Mouse (Mus musculus) lung, postnatal 36 days (tissue): Measurements from ENCODE around the gene Pafah1b1.

Experiments
- DNase-seq: peaks from one replicate; pipeline ENCODE4 v3.0.0; 2022; ENCODE audit warnings: mixed read lengths

Gene Pafah1b1

DNA sequence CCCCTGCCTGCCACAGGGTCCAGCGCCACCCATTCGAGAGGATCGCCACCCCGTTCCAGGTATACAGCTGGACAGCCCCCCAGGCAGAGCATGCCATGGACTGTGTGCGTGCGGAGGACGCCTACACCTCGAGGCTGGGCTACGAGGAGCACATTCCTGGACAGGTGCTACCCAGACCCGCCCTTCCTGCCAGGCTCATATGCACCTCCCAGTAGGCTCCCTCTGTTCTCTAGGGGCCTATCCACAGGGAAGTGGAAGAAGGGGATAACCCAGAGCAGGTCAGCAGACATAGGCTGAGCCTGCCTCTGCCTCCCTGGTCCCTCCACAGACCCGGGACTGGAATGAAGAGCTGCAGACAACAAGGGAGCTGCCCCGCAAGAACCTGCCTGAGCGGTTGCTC is 64.1 kb downstream of the Pafah1b1 start:
- DNase-seq = no peak

DNA sequence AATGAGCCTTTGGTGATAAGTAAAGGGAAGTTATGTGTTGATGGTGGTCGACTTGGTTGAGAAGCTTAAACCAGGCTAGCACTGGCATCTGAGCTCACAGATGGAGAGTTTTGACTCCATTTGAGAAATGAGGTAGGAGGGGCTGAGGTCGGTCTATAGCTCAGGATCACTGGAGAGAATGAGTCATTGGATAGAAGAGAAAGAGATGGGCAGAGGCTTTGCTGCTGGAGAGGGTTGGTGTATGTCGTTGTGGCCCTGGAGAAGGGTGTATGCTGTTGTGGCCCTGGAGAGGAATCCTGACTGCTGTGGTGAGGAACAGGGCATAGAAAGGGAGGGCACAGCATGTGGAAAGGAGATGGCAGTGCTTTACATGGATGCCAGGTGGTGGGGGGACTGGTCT is 68.5 kb downstream of the Pafah1b1 start:
- no peak for DNase-seq

DNA sequence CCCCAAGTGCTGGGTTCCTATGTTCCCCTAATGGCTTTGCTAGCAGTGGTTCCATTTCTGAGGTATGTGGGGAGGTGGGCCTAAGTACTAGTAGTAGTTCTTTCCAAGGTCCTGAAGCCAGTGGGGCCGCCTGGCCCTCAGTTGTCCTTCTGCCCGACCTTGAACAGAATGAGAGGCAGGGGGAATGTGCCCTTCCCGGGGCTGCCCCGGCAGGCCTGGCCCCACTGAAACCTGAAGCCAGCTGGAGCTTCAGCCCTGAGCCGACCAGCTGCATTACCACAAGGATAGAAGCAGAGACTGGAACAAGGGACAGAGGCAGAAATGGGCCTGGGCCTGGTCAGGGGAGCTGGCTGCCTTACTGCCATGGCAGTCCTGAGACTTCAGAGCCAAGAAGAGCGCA is 71.1 kb downstream of the Pafah1b1 start:
- DNase-seq = no peak

DNA sequence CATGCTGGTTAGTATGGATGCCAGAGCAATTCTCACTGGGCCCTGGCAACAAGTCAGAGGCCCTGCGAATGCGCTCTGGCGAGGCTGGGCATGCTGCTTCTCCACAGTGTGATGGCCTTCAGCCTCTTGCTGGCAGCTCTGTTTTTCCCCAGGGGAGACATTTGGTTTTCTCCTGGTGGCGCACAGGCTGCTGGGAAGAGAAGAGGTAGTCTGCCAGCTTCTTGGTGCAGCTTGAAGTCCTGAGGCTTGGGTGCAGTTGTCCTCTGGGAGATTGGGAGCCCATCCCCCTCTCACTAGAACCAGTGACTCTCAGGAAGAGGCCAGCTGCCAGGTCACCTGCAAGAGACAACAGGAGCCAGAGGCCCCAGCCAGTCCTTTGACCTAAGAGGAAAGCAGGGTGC is 71.7 kb downstream of the Pafah1b1 start:
- DNase-seq = peak; percentile 47

DNA sequence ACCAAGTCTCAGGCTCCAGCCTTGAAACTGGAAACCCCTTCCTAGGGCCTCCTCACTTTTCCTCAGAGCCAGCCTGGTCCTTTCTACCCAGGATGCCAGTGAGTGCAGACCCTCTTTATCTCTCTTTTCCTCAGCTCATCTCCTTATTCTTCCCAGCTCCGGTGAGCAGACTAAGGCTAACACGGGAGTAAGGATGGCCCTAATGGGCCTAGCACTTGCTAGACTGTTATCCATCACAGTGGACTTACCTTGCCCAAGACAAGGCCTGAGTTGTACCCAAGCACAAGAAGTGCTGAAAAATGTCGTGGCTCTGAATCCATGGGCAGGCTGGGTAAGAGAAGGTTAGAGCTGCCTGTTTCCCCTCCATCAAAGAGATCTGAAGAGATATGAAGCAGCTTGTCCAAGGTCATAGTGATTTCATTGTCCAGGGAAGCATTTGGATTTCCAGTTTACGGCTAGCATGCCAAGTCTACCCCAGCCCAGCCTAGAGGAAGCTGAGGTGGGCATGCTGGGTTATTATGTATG is 73.8 kb downstream of the Pafah1b1 start:
- no peak for DNase-seq

DNA sequence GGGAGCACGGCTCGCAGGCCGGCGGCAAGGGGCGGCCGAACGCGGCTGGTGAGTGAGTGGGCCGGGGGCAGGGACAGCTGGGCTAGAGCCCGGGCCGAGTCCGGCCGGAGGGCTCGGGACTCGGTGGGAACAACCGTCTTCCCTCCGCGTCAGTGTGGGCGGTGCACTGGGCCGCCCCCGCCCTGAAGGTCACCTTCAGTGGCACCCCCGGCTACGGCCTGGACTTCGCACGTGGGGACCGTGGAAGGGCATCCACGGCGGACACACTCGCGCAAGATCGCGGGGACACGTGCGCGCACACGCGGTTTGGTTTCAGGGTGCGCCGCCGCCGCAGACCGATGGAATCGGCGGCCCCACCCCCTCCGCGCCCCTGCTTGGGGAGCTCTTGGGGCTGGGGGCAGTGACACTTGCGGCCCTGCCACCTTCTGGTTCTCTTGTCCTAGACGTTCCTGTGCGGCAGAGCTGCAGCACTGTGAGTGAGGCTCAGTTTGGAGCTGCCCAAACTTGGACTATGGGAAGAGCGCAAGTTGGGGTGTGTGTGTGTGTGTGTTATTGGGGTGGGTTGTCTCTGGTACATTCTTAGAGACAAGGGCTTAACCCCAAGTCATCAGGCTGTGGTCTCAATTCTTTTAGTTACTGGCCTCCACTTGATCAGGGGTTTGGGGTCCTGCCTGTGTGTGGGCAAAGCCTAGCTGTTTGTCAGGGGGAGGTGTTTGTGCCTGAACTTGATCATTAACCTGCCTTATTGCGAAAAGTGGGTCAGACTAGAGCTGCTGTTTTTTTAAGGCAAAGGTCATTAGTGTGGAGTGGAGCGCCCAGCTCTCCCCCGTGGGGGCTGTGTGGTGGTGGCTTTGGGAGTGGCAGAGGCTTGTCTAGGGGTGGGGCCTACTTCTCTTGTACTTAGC is 74.6 kb downstream of the Pafah1b1 start:
- DNase-seq = peak; percentile 62

DNA sequence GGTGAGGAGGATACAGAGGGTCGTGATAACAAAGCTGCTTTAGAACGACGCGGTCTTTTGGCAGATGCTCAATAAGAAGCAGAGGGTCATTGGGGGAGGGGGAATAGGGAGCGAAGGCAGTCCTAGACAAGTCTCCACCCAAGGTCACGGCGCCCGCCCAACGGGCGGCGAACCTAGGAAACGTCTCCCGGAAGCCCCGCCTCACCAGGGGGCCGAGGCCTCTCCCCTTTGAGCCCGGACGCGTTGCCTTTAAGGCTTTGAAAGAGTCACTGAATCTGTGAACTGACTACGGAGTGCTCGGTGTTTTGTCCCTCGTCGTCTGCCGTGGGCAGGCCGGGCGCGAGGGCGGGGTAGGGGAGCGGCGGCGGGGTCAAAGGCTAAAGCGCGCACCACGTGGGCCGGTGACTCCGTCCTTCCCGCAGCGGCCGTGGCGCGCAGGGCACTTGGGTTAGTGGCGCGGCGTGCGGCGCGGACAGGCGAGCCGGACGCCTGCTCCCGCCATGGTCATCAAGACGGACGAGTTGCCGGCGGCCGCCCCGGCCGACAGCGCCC is 75.3 kb downstream of the Pafah1b1 start, which contains the start of gene Cluh:
Gene Cluh, plus strand, starts transcription at position 401 of the 552 bp plus-strand sequence.
- DNase-seq = peak; percentile 98

DNA sequence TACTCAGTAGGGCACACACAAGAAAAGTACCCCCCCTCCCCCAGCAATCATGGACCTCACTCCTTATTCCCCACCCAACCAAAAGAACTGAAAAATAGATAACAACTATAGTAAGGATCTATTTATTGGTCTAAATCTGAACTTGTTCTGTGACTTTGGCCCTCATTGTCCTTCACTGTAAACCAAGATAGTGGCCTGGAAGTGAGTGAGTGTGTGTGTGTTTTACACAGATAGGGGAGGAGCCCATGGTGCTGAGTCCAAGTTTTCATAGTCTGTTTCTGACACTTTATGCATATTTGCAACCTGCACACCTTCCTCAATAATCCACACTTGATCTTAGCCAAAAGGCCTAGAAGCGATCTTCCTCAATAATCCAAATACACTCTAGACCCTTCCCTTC is 75.8 kb downstream of the Pafah1b1 start:
- DNase-seq = no peak

DNA sequence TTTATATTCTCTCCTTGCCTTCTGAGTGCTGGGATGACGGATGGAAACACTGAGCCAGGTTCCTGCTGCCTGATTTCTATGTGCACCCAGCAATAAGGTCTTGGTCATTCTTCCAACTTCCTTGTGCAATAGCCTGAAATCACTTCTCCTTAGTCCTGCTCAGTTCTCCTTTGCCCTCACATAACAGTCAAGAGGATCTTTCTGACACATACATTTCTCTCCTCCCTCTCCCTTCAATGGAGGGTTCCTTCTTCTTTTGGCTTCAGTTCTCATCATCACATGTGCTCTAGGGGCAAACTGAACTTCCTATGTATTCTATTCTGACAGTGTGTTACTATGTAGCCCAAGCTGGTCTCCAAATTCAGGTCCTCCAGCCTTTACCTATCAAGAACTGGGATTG is 76.5 kb downstream of the Pafah1b1 start:
- peak; percentile 53 for DNase-seq

DNA sequence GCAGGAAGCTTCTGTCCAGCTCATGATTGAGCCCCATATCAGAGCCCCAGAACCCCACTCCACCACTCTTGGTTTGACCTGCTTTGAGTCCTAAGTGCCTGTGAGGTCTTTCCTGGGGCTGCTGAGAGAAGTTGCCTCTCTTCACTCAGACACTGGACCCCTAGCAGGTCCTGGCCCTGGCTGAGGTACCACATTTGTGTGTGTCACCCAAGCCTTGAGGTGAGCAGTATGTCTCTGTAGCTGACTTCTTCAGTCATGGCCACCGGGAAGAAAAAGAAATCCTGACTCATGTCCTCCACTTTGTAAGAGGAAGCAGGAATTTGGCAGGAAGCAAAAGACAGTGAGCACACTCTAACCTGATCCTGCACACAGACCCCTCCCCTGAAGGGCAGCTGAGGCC is 84.8 kb downstream of the Pafah1b1 start:
- DNase-seq = peak; percentile 16

DNA sequence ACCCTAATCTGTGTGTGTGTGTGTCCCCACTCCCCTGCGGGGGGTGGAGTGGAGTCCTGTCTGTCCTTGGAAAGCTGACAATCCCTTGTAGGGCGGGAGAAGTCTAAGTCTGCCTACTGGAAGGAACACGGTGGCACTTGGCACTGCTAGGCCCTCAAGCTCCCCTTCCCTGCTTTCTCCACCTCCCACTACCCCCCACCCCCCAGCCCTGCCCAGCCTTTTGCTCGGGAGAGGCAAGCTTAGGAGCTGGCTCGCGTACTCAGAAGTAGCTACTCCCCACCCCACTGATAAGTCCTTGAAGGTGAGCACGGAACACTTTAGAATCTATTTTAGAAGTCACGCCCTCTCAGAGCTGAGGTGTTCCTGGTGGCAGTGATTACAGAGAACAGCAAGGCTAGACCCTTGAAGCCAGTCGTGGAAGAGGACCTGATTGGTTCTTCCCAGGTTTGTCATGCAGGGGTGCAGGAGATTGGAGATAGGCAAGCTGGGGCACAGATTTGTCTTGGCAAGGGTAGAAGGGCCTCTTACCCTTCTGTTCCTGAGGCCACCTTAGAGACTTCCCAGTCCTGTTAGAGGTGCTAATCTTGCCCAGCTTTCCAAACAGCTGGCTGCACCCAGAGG is 85.6 kb downstream of the Pafah1b1 start:
- DNase-seq = peak; percentile 74

DNA sequence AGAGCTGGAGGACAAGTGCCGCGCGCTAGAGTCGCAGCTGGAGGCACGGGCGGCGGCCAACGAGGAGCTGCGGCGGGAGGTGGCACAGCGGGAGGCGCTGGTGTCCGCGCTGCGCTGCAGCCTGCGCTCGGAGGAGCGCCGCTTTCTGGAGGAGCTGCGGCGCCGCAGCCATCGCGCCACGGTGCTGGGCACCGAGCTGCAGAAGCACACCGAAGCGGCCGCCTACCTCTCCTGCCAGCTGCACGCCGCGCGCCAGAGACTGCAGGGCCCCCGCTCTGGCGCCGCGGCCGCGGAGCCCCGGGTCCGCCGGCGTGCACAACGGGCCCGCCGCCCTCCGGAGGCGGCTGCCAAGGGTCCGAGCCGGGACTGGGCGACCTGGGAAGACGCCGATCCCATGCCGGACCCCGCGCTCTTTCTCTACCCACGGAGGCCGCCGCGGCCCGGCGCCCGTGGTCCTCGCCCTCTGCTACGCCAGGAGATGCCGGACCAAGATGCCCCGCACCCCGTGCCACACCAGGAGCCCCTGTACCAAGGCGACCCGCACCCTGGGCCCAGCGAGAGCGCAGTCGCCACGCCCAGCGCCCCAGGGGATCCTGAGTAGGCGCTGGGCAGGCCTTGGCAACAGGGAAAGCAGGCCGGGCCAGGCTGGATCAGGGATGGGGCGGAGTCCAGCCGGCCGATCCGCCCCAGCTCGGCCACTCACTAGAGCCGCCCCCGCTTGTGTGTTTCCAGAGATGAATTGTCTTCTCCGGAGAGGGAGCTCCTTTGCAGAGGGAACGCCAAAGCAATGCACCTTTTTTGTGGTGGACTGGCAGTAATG is 86.3 kb downstream of the Pafah1b1 start:
- DNase-seq = peak; percentile 84

DNA sequence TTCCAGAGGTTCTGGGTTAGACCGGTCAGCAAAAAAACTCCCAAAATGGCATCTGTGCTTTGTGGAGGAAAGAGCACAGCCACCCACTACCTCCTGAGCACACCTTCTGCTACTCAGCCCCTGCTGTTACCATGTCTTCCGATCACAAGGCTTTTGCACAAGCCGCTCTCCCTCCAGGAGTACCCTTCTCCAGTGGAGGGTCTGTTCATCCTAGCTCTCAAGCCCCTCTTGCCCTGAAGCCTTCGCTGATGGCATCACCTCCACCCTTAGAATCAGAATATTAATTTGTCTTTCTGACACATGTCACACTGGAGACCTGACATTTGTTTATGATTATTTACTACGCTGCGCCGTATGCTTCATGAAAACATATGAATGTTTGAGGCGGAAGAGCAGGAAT is 87.0 kb downstream of the Pafah1b1 start:
- DNase-seq = no peak

DNA sequence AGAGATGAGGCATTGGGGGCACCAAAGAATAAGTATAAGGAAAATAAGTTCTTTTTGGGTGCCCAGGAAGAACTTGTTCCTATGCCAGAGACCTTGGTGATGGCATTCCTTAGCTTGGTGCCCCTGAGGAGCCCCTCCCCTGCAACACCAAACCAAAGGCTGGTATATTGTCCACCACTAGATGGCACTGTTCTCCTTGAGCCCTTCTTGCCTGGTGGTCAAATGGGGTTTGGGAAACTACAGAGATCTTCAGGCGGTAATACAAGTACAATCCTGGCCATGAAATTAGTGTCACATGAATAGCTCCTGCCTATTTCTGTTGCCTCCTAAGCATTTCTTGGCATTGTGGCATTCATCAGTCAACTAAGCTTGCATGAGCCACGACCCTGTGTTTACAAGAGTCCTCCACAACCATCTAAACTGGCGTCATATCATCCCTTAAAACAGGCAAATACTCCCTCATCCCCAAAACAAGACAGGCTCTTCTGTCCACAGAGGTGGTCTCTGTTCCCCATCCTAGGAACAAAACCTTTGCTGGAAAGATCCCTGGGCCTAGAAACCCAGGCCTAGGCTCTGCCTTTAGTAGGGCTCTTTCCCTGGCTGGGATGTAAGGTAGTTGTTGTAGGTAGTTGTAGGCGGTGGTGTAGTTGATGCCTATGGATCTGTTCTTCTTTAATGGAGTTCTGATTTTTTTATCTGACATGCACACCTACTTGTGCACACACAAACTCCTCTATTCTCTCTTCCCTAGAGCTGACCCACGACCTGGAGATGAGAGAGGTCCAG is 89.8 kb downstream of the Pafah1b1 start:
- peak; percentile 89 for DNase-seq

DNA sequence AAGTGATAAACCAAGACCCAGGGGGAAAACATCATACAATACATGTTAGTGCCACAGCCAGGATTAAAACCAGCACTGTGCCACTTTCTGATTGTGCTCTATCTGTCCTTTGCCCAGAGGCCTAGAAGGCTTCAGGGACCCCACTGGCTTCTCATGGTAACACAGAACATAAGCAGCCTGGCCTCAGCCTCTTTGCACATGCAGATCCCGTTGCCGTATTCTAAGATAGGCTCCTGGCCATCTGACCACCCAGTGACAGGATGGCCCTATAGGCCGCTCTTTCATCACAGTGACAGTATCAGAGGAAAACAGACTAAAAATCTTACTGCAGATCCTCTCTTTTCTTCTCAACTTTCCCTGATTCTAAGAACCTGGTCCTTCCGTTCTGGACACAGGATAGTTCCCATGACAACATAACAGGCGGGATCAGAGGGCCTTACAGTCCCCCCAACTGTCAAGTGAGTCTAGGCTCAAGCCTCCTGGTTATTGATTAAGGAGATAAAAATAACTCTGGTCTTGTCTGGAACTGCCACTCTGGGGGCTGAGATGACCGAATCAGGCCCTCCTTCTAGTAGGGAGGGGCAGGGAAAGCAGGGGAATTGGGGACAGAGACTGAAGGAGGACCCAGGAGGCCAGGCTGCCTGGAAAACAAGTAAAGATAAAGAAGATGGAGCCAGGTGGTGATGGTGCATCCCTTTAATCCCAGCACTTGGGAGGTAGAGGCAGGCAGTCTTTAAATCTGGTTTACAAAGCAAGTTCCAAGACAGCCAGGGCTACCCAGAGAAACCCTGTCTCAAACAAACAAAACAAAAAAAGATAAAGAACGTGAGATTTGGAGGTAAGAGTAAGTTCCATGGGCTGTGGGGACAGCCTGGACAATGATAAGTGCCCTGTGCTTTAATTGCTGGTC is 92.3 kb downstream of the Pafah1b1 start:
- DNase-seq = no peak

DNA sequence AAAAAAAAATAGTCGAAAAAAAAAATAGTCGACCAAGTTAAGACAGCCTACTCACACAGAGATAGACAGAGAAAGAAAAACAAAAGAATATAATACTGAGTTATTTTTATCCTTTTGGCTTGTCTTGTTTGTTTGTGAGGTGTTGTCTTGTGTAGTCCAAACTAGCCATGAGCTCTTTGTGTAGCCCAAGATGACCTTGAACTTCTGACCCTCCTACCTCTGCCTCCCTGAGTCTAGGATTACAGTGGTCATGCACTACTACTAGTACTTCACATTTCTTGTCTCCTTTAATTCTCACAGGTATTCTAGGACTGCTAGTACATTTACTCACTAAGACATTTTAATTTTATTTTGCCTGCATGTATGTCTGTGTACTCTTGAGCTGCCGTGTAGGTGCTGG is 97.0 kb downstream of the Pafah1b1 start:
- no peak for DNase-seq

DNA sequence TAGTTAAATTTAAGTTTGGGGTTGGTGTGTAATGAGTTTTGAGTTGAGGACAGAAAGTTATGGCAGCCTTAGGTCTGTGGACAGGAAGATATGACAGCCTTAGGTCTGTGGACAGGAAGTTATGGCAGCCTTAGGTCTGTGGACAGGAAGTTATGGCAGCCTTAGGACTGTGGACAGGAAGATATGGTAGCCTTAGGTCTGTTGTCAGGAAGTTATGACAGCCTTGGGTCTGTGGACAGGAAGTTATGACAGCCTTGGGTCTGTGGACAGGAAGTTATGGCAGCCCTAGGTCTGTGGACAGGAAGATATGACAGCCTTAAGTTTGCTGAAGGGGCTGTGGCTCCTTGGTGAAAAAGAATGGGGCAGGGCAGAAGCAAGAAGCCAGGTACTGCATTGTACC is 99.1 kb downstream of the Pafah1b1 start:
- no peak for DNase-seq
